Mouse (Mus musculus) MEL (cell line): ENCODE data around the gene Yipf1. TPM values are rescaled to one million over a fixed set of nuclear protein-coding genes. Genes with fewer than 3 reads are reported as not detected.

Experiments
- polyA plus RNA-seq, 2 experiments: library from polyadenylated mRNA; stranded (reverse) in 1 of 2; unstranded in 1 of 2; fragments of >175 nt in 1 of 2; fragments of >200 nt in 1 of 2; gene quantifications; 2 replicates each; pipeline versions ENCODE4 v1.2.1 to v1.2.4; 2012; ENCODE audit warnings: low replicate concordance in 2 of 2, low read depth in 1 of 2; ENCODE audit not compliant: insufficient read length in 2 of 2, insufficient read depth in 1 of 2, missing spikeins in 1 of 2
- total RNA-seq: library from RNA; depleted of rRNA; stranded (reverse); fragments of 300-350 nt; gene quantifications from 2 replicates; pipeline ENCODE4 v1.2.3, GENCODE M21; 2012; rRNA removed

Gene Yipf1
- total and polyA plus RNA-seq, 3 experiments = 40.6 to 549 (median 43.5) TPM

Other genes with a start within 250 kb of the Yipf1 start
- gene Mrpl37, start 247.5 kb upstream of the Yipf1 start, total RNA-seq = 69.6 and 73.1 TPM in 2 replicates
- gene Mrpl37, start 247.5 kb upstream of the Yipf1 start, polyA plus RNA-seq = 100 to 1,000 TPM; 153 to 423 TPM
- 5.6 and 8.5 TPM in 2 replicates for gene Cyb5rl, start 247.4 kb upstream of the Yipf1 start, total RNA-seq
- gene Cyb5rl, start 247.4 kb upstream of the Yipf1 start, polyA plus RNA-seq = 1 to 10 TPM in 1 of 2 experiments, not detected in 1; 9.3 TPM
- not detected in 2 replicates for gene Cdcp2, start 217.5 kb upstream of the Yipf1 start, total RNA-seq
- not detected for gene Cdcp2, start 217.5 kb upstream of the Yipf1 start, polyA plus RNA-seq
- 51.9 and 55.8 TPM in 2 replicates for gene Tmem59, start 136.0 kb upstream of the Yipf1 start, total RNA-seq
- 10 to 100 TPM in 1 of 2 experiments, not detected in 1; 78.9 TPM for gene Tmem59, start 136.0 kb upstream of the Yipf1 start, polyA plus RNA-seq
- 1.5 and 1.9 TPM in 2 replicates for gene Tceanc2, start 135.2 kb upstream of the Yipf1 start, total RNA-seq
- 1 to 10 TPM in 1 of 2 experiments, not detected in 1; 9.4 TPM for gene Tceanc2, start 135.2 kb upstream of the Yipf1 start, polyA plus RNA-seq
- gene Ldlrad1, start 105.2 kb upstream of the Yipf1 start, total RNA-seq = 0.15 TPM in 1 of 2 replicates, not detected in the other
- not detected for gene Ldlrad1, start 105.2 kb upstream of the Yipf1 start, polyA plus RNA-seq
- gene Lrrc42, start 60.8 kb upstream of the Yipf1 start, total RNA-seq = 8.6 and 9.3 TPM in 2 replicates
- gene Lrrc42, start 60.8 kb upstream of the Yipf1 start, polyA plus RNA-seq = 10 to 100 TPM in 1 of 2 experiments, not detected in 1; 48.9 TPM
- 11.2 and 12.4 TPM in 2 replicates for gene Hspb11, start 60.8 kb upstream of the Yipf1 start, total RNA-seq
- 10 to 100 TPM in 1 of 2 experiments, not detected in 1; 16.8 TPM for gene Hspb11, start 60.8 kb upstream of the Yipf1 start, polyA plus RNA-seq
- gene Dio1, start 7.2 kb upstream of the Yipf1 start, total RNA-seq = not detected in 2 replicates
- gene Dio1, start 7.2 kb upstream of the Yipf1 start, polyA plus RNA-seq = under 1 TPM in 1 of 2 experiments, not detected in 1; 0.13 TPM
- gene Ndc1, start 53.4 kb downstream of the Yipf1 start, total RNA-seq = 44.7 and 54.0 TPM in 2 replicates
- 100 to 1,000 TPM in 1 of 2 experiments, 10 to 100 TPM in 1; 57.2 to 274 TPM for gene Ndc1, start 53.4 kb downstream of the Yipf1 start, polyA plus RNA-seq
- gene Glis1, start 120.2 kb downstream of the Yipf1 start, total RNA-seq = 0.46 TPM in 1 of 2 replicates, not detected in the other
- under 1 TPM in 1 of 2 experiments, not detected in 1; 0.93 TPM for gene Glis1, start 120.2 kb downstream of the Yipf1 start, polyA plus RNA-seq